Mouse (Mus musculus) C2C12 (cell line): ENCODE measurements at regions not wholly inside any gene's neighbourhood (a gene's known extent, or its start where the extent isn't known, plus 50 kb on each side); places are given as distances from the start of the nearest gene placed in this dataset.

Experiments
- CEBPB ChIP-seq: IDR thresholded peaks from one replicate; pipeline ENCODE4 v1.6.1; 2011; ENCODE audit warnings: low read depth, mild to moderate bottlenecking, control low read depth, moderate library complexity
- CTCF ChIP-seq: IDR thresholded peaks from one replicate; pipeline ENCODE4 v1.5.1; 2011; ENCODE audit not compliant: control insufficient read depth, insufficient read depth, insufficient read length
- FOSL1 ChIP-seq: IDR thresholded peaks from one replicate; pipeline ENCODE4 v1.8.0; 2011; ENCODE audit warnings: mild to moderate bottlenecking, low read length; ENCODE audit not compliant: poor library complexity, insufficient read depth, severe bottlenecking
- MAX ChIP-seq: IDR thresholded peaks from one replicate; pipeline ENCODE4 v1.6.1; 2011; ENCODE audit warnings: mild to moderate bottlenecking, control low read depth
- USF1 ChIP-seq: IDR thresholded peaks from one replicate; pipeline ENCODE4 v1.6.1; 2011; ENCODE audit warnings: low read depth, mild to moderate bottlenecking, control low read depth, moderate library complexity

- TF ChIP-seq CTCF (no peak), CEBPB (no peak), FOSL1 (no peak), MAX (no peak), USF1 (no peak)
These were observed 50.0 kb upstream of the Tsc22d2 start for GRCm38 (mm10) chr3:58364526-58364925.
